Mouse (Mus musculus): Measurements from ENCODE around the gene Intu. TPM values are rescaled to one million over a fixed set of nuclear protein-coding genes. Genes with fewer than 3 reads are reported as not detected.

The Intu gene
- polyA plus RNA-seq (2016; fragmentation: Nextera tagmentation; extraction: Ambion mirVana), result 6.6 and 6.8 TPM in 2 replicates

- peak; percentile 75 for ATAC-seq (ENCODE audit: low FRiP score)
- Histone ChIP-seq H3K4me2 (replicated peaks) (peak within 1 kb of the TSS; percentile 100), H3K27ac (no peak within 1 kb of the TSS), H3K27me3 (peaks cover 45% of the 10 kb centered on the region), H3K9me3 (replicated peaks) (no peaks in the 10 kb centered on the region), H3K9ac (peak within 1 kb of the TSS; percentile 70), H3K4me1 (peaks cover 41% of the 10 kb centered on the region), H3K4me3 (peak within 1 kb of the TSS; percentile 63), H3K36me3 (no peaks in the 10 kb centered on the region)
- WGBS, result under 1% methylated on average over 53 of the region's 54 CpGs
Observed at GRCm38 (mm10) chr3:40531286-40532141, at the start of gene Intu. Gene Intu, plus strand, starts transcription at chr3:40531286.

GRCm38 (mm10) chr3:40483221-40483654 is 47.8 kb upstream of the Intu start:
- Histone ChIP-seq H3K4me1 (no peaks in the 10 kb centered on the region), H3K4me3 (no peak overlapping the region), H3K36me3 (no peaks in the 10 kb centered on the region), H3K9ac (no peak overlapping the region), H3K27ac (no peak overlapping the region), H3K27me3 (no peaks in the 10 kb centered on the region), H3K4me2 (replicated peaks) (no peak overlapping the region), H3K9me3 (replicated peaks) (no peaks in the 10 kb centered on the region)
- ATAC-seq (ENCODE audit: low FRiP score), result no peak
- WGBS, result 73% methylated on average over 10 of the region's 10 CpGs

- Histone ChIP-seq H3K4me2 (replicated peaks) (no peak overlapping the region), H3K4me3 (no peak overlapping the region), H3K27ac (no peak overlapping the region), H3K9ac (no peak overlapping the region), H3K36me3 (no peaks in the 10 kb centered on the region), H3K27me3 (no peaks in the 10 kb centered on the region), H3K4me1 (no peaks in the 10 kb centered on the region), H3K9me3 (replicated peaks) (peaks cover 4% of the 10 kb centered on the region; the same call in 1 of the 2 replicates)
- WGBS, result 77% methylated on average over 4 of the region's 4 CpGs
- no peak for ATAC-seq (ENCODE audit: low FRiP score)
Observed at GRCm38 (mm10) chr3:40487381-40487780, 43.7 kb upstream of the Intu start.

- Histone ChIP-seq H3K27ac (no peak overlapping the region), H3K4me1 (no peaks in the 10 kb centered on the region), H3K9me3 (replicated peaks) (peaks cover 4% of the 10 kb centered on the region; the same call in 1 of the 2 replicates), H3K9ac (no peak overlapping the region), H3K4me2 (replicated peaks) (no peak overlapping the region), H3K36me3 (no peaks in the 10 kb centered on the region), H3K27me3 (no peaks in the 10 kb centered on the region), H3K4me3 (no peak overlapping the region)
- no peak for ATAC-seq (ENCODE audit: low FRiP score)
- 90% methylated on average over 3 of the region's 3 CpGs for WGBS
Observed at GRCm38 (mm10) chr3:40491742-40492141, 39.3 kb upstream of the Intu start.

GRCm38 (mm10) chr3:40498898-40499297 is 32.2 kb upstream of the Intu start:
- Histone ChIP-seq H3K4me1 (no peaks in the 10 kb centered on the region), H3K27ac (no peak overlapping the region), H3K4me3 (no peak overlapping the region), H3K4me2 (replicated peaks) (no peak overlapping the region), H3K9me3 (replicated peaks) (no peaks in the 10 kb centered on the region), H3K9ac (no peak overlapping the region), H3K27me3 (no peaks in the 10 kb centered on the region), H3K36me3 (no peaks in the 10 kb centered on the region)
- 92% methylated on average over 3 of the region's 3 CpGs for WGBS
- no peak for ATAC-seq (ENCODE audit: low FRiP score)

- H3K27ac ChIP-seq, result no peak overlapping the region
- no peaks in the 10 kb centered on the region for H3K36me3 ChIP-seq
- H3K4me1 ChIP-seq, result no peaks in the 10 kb centered on the region
- 90% methylated on average over 8 of the region's 8 CpGs for WGBS
- ATAC-seq (ENCODE audit: low FRiP score), result no peak
- no peak overlapping the region for H3K9ac ChIP-seq
- H3K4me2 ChIP-seq (replicated peaks), result no peak overlapping the region
- no peaks in the 10 kb centered on the region for H3K27me3 ChIP-seq
- H3K9me3 ChIP-seq (replicated peaks), result no peaks in the 10 kb centered on the region
- no peak overlapping the region for H3K4me3 ChIP-seq
Observed at GRCm38 (mm10) chr3:40500157-40500808, 30.8 kb upstream of the Intu start.

GRCm38 (mm10) chr3:40504377-40504776 is 26.7 kb upstream of the Intu start:
- no peak overlapping the region for H3K4me2 ChIP-seq (replicated peaks)
- no peak for ATAC-seq (ENCODE audit: low FRiP score)
- H3K27me3 ChIP-seq, result no peaks in the 10 kb centered on the region
- 75% methylated on average over 5 of the region's 5 CpGs for WGBS
- H3K9me3 ChIP-seq (replicated peaks), result no peaks in the 10 kb centered on the region
- H3K36me3 ChIP-seq, result no peaks in the 10 kb centered on the region
- H3K4me3 ChIP-seq, result no peak overlapping the region
- H3K9ac ChIP-seq, result no peak overlapping the region
- no peak overlapping the region for H3K27ac ChIP-seq
- no peaks in the 10 kb centered on the region for H3K4me1 ChIP-seq

GRCm38 (mm10) chr3:40505451-40506014 is 25.6 kb upstream of the Intu start:
- H3K4me3 ChIP-seq, result no peak overlapping the region
- no peak for ATAC-seq (ENCODE audit: low FRiP score)
- H3K27me3 ChIP-seq, result no peaks in the 10 kb centered on the region
- no peaks in the 10 kb centered on the region for H3K9me3 ChIP-seq (replicated peaks)
- no peak overlapping the region for H3K27ac ChIP-seq
- H3K4me1 ChIP-seq, result 0 out of 2 replicates have a peak, but pooled peaks cover 2% of the 10 kb centered on the region
- H3K36me3 ChIP-seq, result no peaks in the 10 kb centered on the region
- WGBS, result 93% methylated on average over 14 of the region's 14 CpGs
- H3K4me2 ChIP-seq (replicated peaks), result no peak overlapping the region
- no peak overlapping the region for H3K9ac ChIP-seq

GRCm38 (mm10) chr3:40508927-40509576 is 22.0 kb upstream of the Intu start:
- WGBS, result 77% methylated on average over 6 of the region's 6 CpGs
- 0 out of 2 replicates have a peak, but pooled peaks cover 2% of the 10 kb centered on the region for H3K4me1 ChIP-seq
- no peak for ATAC-seq (ENCODE audit: low FRiP score)
- H3K9ac ChIP-seq, result no peak overlapping the region
- no peaks in the 10 kb centered on the region for H3K27me3 ChIP-seq
- no peaks in the 10 kb centered on the region for H3K36me3 ChIP-seq
- H3K4me2 ChIP-seq (replicated peaks), result no peak overlapping the region
- no peak overlapping the region for H3K4me3 ChIP-seq
- no peaks in the 10 kb centered on the region for H3K9me3 ChIP-seq (replicated peaks)
- no peak overlapping the region for H3K27ac ChIP-seq

- no peaks in the 10 kb centered on the region for H3K36me3 ChIP-seq
- no peak overlapping the region for H3K4me2 ChIP-seq (replicated peaks)
- ATAC-seq (ENCODE audit: low FRiP score), result no peak
- WGBS, result 74% methylated on average over 6 of the region's 6 CpGs
- no peaks in the 10 kb centered on the region for H3K27me3 ChIP-seq
- H3K9me3 ChIP-seq (replicated peaks), result no peaks in the 10 kb centered on the region
- H3K27ac ChIP-seq, result no peak overlapping the region
- no peak overlapping the region for H3K4me3 ChIP-seq
- H3K9ac ChIP-seq, result no peak overlapping the region
- 0 out of 2 replicates have a peak, but pooled peaks cover 2% of the 10 kb centered on the region for H3K4me1 ChIP-seq
Observed at GRCm38 (mm10) chr3:40510567-40510966, 20.5 kb upstream of the Intu start.

- no peaks in the 10 kb centered on the region for H3K9me3 ChIP-seq (replicated peaks)
- no peak overlapping the region for H3K4me3 ChIP-seq
- H3K4me1 ChIP-seq, result 0 out of 2 replicates have a peak, but pooled peaks cover 2% of the 10 kb centered on the region
- ATAC-seq (ENCODE audit: low FRiP score), result no peak
- no peak overlapping the region for H3K27ac ChIP-seq
- H3K9ac ChIP-seq, result no peak overlapping the region
- no peaks in the 10 kb centered on the region for H3K36me3 ChIP-seq
- WGBS, result 82% methylated on average over 13 of the region's 13 CpGs
- H3K4me2 ChIP-seq (replicated peaks), result no peak overlapping the region
- no peaks in the 10 kb centered on the region for H3K27me3 ChIP-seq
Observed at GRCm38 (mm10) chr3:40512936-40513829, 17.9 kb upstream of the Intu start.

Data from hindbrain, embryonic 12.5 days (tissue).